ENCODE assay signal across 8 mouse cellular contexts in the genomic region with DNA sequence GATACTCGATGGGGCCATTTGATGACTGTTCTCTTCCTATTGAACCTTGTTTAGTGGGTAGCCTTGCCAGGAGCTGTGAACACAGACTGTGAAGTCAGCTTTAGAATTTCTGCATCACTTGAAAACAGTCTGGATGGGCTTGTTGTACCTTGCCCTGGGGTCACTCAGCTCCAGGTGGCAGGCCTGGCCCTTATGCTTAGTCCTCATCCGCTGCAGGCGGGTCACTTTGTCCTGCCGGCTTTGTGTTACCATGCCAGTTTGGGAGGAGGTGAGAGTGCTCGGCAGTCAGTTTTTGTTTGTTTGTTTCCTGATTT. TPM values are rescaled to one million over a fixed set of nuclear protein-coding genes. Genes with fewer than 3 reads are reported as not detected.
DNase-seq lines count a peak whose midpoint lies in the region; ATAC-seq and TF ChIP-seq lines count a peak whose summit lies in the region.

No protein-coding gene starts in this region.

- no peak for ATAC-seq in neural tube, embryonic 15.5 days (ENCODE audit: low FRiP score)
- ATAC-seq in megakaryocyte-erythroid progenitor cell, adult 5-6 weeks (replicated peaks; ENCODE audit: low FRiP score, low TSS enrichment, poor library complexity, severe bottlenecking), result no peak

- no peaks in the 10 kb centered on the region for H3K9me3 ChIP-seq in neural tube, embryonic 15.5 days (replicated peaks)

- no peak overlapping the region for H3K27ac ChIP-seq in embryonic fibroblast, embryonic 13.5 days (ENCODE audit: insufficient read depth, low read length)
- 0 out of 2 replicates have a peak overlapping the region, but pooled peaks have one; percentile 77 for H3K27ac ChIP-seq in neural tube, embryonic 15.5 days (replicated peaks)

- no peaks in the 10 kb centered on the region for H3K27me3 ChIP-seq in neural tube, embryonic 15.5 days (replicated peaks)

- no peak for DNase-seq in lung, adult 2 months
- DNase-seq in lung, postnatal 14 days, result no peak
- DNase-seq in kidney, postnatal 14 days, result peak; percentile 68
- DNase-seq in spleen, postnatal 14 days (ENCODE audit: low spot score in 2 of 2), result no peak
- DNase-seq in frontal cortex, postnatal 36 days (ENCODE audit: low spot score in 2 of 2), result no peak

- peak overlapping the region; percentile 67 for H3K9ac ChIP-seq in neural tube, embryonic 15.5 days (replicated peaks)

- no peak for TF ChIP-seq CTCF in lung, adult 2 months (IDR thresholded peaks at IDR 0.05; ENCODE audit: insufficient read depth, low read length)
- no peak for TF ChIP-seq CTCF in embryonic fibroblast, embryonic 13.5 days (IDR thresholded peaks at IDR 0.05; ENCODE audit: borderline replicate concordance, insufficient read depth, low read length)

- H3K4me1 ChIP-seq in lung, adult 2 months (ENCODE audit: control insufficient read depth, insufficient read depth, low read length), result peaks cover 3% of the 10 kb centered on the region
- no peaks in the 10 kb centered on the region; the same call in 1 of the 2 replicates for H3K4me1 ChIP-seq in embryonic fibroblast, embryonic 13.5 days (ENCODE audit: control insufficient read depth, insufficient read depth, low read length)
- H3K4me1 ChIP-seq in neural tube, embryonic 15.5 days, result peaks cover 32% of the 10 kb centered on the region

- 29% methylated on average over 5 of the region's 5 CpGs for WGBS in lung, adult 2 months
- WGBS in neural tube, embryonic 15.5 days, result 20% methylated on average over 5 of the region's 5 CpGs

- H3K4me2 ChIP-seq in neural tube, embryonic 15.5 days, result peak overlapping the region; percentile 97

- H3K4me3 ChIP-seq in lung, adult 2 months (replicated peaks; ENCODE audit: extremely low read depth, low read depth, low read length), result peak overlapping the region; percentile 95
- H3K4me3 ChIP-seq in embryonic fibroblast, embryonic 13.5 days (ENCODE audit: insufficient read depth, low read length), result peak overlapping the region; percentile 65
- peak overlapping the region; percentile 64 for H3K4me3 ChIP-seq in neural tube, embryonic 15.5 days (replicated peaks)

- no peaks in the 10 kb centered on the region; the same call in 1 of the 2 replicates for H3K36me3 ChIP-seq in neural tube, embryonic 15.5 days

- TF ChIP-seq POLR2A in lung, adult 2 months (IDR thresholded peaks at IDR 0.05; ENCODE audit: borderline replicate concordance, extremely low read depth, low read depth, low read length), result no peak
- TF ChIP-seq POLR2A in embryonic fibroblast, embryonic 13.5 days (IDR thresholded peaks at IDR 0.05; ENCODE audit: low read depth, low read length), result no peak

RNA-seq across cellular contexts. Expression of gene Grhpr, which starts 0.7 kb away (rescaled TPM):
- 28.2 and 29.8 TPM in 2 replicates for polyA plus RNA-seq in lung, adult 2 months (2012; rRNA removed)
- polyA plus RNA-seq in embryonic fibroblast, embryonic 13.5 days (2011; ENCODE audit: insufficient read length, low read depth, missing spikeins), result 15.0 and 19.6 TPM in 2 replicates
- 33.9 and 41.7 TPM in 2 replicates for polyA plus RNA-seq in neural tube, embryonic 15.5 days (2015; fragmentation: Nextera tagmentation; extraction: Ambion mirVana)
- total RNA-seq in megakaryocyte-erythroid progenitor cell, adult 5-6 weeks (2014; fragmentation: Nextera tagmentation), result 16.9 and 25.1 TPM in 2 replicates
- 13.7 and 21.5 TPM in 2 replicates for total RNA-seq in megakaryocyte-erythroid progenitor cell, adult 5-6 weeks (2017)

RNA-seq across cellular contexts. Expression of gene Zbtb5, which starts 30.3 kb away (rescaled TPM):
- 8.5 and 12.5 TPM in 2 replicates for polyA plus RNA-seq in lung, adult 2 months (2012; rRNA removed)
- polyA plus RNA-seq in embryonic fibroblast, embryonic 13.5 days (2011; ENCODE audit: insufficient read length, low read depth, missing spikeins), result 6.5 and 9.5 TPM in 2 replicates
- polyA plus RNA-seq in neural tube, embryonic 15.5 days (2015; fragmentation: Nextera tagmentation; extraction: Ambion mirVana), result 33.3 and 34.2 TPM in 2 replicates
- 9.2 and 11.4 TPM in 2 replicates for total RNA-seq in megakaryocyte-erythroid progenitor cell, adult 5-6 weeks (2014; fragmentation: Nextera tagmentation)
- total RNA-seq in megakaryocyte-erythroid progenitor cell, adult 5-6 weeks (2017), result 8.0 and 12.4 TPM in 2 replicates

RNA-seq across cellular contexts. Expression of gene Polr1e, which starts 36.5 kb away (rescaled TPM):
- 2.2 and 3.8 TPM in 2 replicates for polyA plus RNA-seq in lung, adult 2 months (2012; rRNA removed)
- polyA plus RNA-seq in embryonic fibroblast, embryonic 13.5 days (2011; ENCODE audit: insufficient read length, low read depth, missing spikeins), result 18.7 and 23.7 TPM in 2 replicates
- 35.7 and 38.9 TPM in 2 replicates for polyA plus RNA-seq in neural tube, embryonic 15.5 days (2015; fragmentation: Nextera tagmentation; extraction: Ambion mirVana)
- 33.5 and 45.3 TPM in 2 replicates for total RNA-seq in megakaryocyte-erythroid progenitor cell, adult 5-6 weeks (2014; fragmentation: Nextera tagmentation)
- 79.9 and 110 TPM in 2 replicates for total RNA-seq in megakaryocyte-erythroid progenitor cell, adult 5-6 weeks (2017)
